Mouse (Mus musculus) forelimb bud, embryonic 11.5 days (tissue): ENCODE measurements around the gene Fbxw20.
"Not testable (repeated sequence)": the region's sequence is repeated elsewhere in the genome, so short reads cannot be mapped to it uniquely, and the experiment has no call there.

Experiments used
- DNase-seq: peaks from one replicate; pipeline ENCODE4 v3.0.0-alpha.2; 2012; ENCODE audit warnings: low read depth, low spot score

The Fbxw20 gene

GRCm38 (mm10) chr9:109234654-109235053 is at the start of gene Fbxw20:
Fbxw20 (minus strand) TSS chr9:109234754.
- no peak for DNase-seq

- DNase-seq: no peak
Observed at GRCm38 (mm10) chr9:109263041-109263440, 28.5 kb upstream of the Fbxw20 start.

GRCm38 (mm10) chr9:109218449-109218848 is 16.1 kb downstream of the Fbxw20 start:
- DNase-seq: no peak

- DNase-seq: not testable (repeated sequence)
Observed at GRCm38 (mm10) chr9:109201347-109201746, 33.2 kb downstream of the Fbxw20 start.

GRCm38 (mm10) chr9:109200349-109200748 is 34.2 kb downstream of the Fbxw20 start:
- no peak for DNase-seq

- no peak for DNase-seq
Observed at GRCm38 (mm10) chr9:109199353-109199752, 35.2 kb downstream of the Fbxw20 start.

GRCm38 (mm10) chr9:109195875-109196274 is 38.7 kb downstream of the Fbxw20 start, which contains the start of gene Fbxw13:
Fbxw13 (minus strand) TSS chr9:109195975.
- DNase-seq: not testable (repeated sequence)

- no peak for DNase-seq
Observed at GRCm38 (mm10) chr9:109177208-109177607, 57.3 kb downstream of the Fbxw20 start.

- DNase-seq: no peak
Observed at GRCm38 (mm10) chr9:109176301-109176700, 58.3 kb downstream of the Fbxw20 start.
